Mouse (Mus musculus) MEL (cell line): ENCODE measurements around the gene Dhx58.

ENCODE experiments used
- CHD2 ChIP-seq: IDR thresholded peaks from 2 replicates; pipeline ENCODE4 v1.6.1; 2011; ENCODE audit warnings: low read length, improper control_type of control experiment
- EP300 ChIP-seq, 2 experiments: IDR thresholded peaks; 2 replicates each; pipeline ENCODE4 v1.6.1; 2011; ENCODE audit warnings: improper control_type of control experiment in 2 of 2, low read length in 2 of 2, low read depth in 1 of 2, mild to moderate bottlenecking in 1 of 2
- ZC3H11A ChIP-seq: IDR thresholded peaks from 2 replicates; pipeline ENCODE4 v1.6.1; 2012; ENCODE audit warnings: low read depth, mild to moderate bottlenecking, inconsistent platforms, low read length, improper control_type of control experiment

- TF ChIP-seq EP300 (IDR thresholded peaks at IDR 0.05; ENCODE audit: low read depth in 1 of 2, low read length in 2 of 2) (no peak), ZC3H11A (peak; percentile 15; the same call in 1 of the 2 replicates), CHD2 (no peak)
Measured at GRCm38 (mm10) chr11:100711783-100712615, 7.9 kb upstream of the Dhx58 start, which contains the start of gene Kat2a.
